Mouse (Mus musculus): ENCODE measurements around the gene Znhit1.

Znhit1 gene

DNA sequence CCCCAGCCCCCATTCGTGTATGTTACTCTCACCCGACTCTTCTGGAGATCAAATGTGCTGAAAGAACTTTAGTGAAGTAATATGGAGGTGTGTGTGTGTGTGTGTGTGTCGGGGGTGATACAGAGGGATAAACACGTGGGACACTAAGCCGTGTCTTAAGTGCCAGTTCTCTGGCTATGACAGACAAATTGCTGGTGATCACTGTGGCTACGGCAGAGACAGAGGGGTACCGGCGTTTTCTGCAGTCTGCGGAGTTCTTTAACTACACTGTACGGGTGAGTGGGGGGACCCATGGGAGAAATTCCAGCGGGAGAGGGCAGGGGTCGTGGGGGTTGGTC lies at the start of gene Znhit1:
TSS of gene Znhit1 (minus strand) at position 88 of the 338 bp plus-strand sequence.
- no peak for DNase-seq (ENCODE audit: low spot score)

DNA sequence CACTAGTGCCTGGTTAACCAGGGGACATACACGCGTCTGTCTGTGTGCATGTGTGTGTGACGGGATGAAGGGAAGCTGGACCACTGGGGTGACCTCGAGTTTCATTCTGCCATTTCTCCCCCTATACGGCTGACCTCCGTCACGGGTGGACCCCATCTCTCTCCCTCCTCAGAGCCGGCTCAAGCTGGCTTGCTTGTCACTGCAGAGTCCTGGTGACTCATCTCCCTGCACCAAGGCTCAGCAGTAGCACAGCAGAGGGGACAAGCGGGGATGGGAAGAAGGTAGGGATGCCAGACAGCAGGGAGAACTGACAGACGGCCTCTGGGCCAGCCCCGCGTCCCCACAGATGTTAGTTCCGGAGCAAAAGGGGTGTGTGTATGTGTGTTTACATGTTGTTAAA lies 48.4 kb upstream of the Znhit1 start:
- no peak for DNase-seq (ENCODE audit: low spot score)

DNA sequence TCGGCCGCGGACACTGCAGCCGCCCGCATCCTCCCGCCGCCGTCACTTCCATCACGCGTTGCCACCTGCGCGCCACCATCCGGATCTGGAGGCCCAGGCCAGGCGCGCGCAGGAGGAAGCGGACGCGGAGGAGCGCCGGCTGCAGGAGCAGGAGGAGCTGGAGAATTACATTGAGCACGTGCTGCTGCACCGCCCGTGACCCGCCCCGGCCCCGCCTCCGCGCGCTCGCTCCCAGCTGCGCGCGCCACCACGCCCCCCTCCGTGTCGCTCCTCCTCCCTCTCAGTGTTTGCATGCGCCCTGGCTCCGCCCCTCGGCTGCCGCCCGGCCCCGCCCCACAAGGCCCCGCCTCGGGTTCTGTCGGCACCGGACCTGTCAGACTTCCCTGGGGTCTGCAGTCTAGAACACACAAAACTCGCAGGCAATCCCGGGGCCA lies 44.8 kb upstream of the Znhit1 start:
- DNase-seq (ENCODE audit: low spot score): no peak

GRCm38 (mm10) chr5:137032033-137032421 lies 44.2 kb upstream of the Znhit1 start:
- no peak for DNase-seq (ENCODE audit: low spot score)

GRCm38 (mm10) chr5:137031076-137032032 lies 43.5 kb upstream of the Znhit1 start:
- no peak for DNase-seq (ENCODE audit: low spot score)

DNA sequence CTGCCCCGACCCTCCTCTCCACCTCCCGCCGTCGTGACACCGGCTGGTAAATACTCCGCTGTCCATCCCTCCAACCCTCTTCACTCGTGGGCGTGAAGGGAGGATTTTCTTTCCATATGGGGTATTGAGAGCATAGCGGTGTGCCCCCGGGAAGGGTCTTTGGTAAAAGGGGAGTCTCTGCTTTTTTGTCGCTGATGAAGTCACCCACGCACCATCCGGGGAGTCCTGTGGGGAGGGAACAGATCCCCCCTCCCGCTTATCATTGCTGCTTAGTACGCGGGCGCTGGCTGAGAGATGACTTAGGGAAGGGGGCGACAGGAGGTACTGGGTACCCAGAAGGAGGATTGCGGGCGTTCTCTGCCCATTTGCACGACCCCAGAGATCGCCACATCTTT lies 42.6 kb upstream of the Znhit1 start:
- DNase-seq (ENCODE audit: low spot score): no peak

- peak; percentile 90 for DNase-seq (ENCODE audit: low spot score)
These were observed 42.0 kb upstream of the Znhit1 start for GRCm38 (mm10) chr5:137029643-137030415.

DNA sequence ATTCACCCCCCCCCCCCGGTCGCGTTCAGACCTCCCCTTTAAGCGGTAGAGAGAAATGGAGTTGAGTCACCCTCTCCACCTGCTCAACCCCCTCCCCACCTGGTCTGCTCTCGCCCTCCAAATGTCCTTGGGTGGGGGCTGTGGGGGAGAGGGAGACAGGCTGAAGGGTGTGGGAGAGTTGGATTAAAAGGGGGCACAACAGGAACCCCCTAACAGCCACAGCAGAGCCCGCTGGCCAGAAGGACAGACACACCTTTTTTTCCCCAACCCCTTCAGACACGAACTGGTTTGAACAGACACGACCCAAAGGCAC lies 41.4 kb upstream of the Znhit1 start:
- DNase-seq (ENCODE audit: low spot score): no peak

- no peak for DNase-seq (ENCODE audit: low spot score)
These were observed 40.9 kb upstream of the Znhit1 start for GRCm38 (mm10) chr5:137028561-137029272.

- no peak for DNase-seq (ENCODE audit: low spot score)
These were observed 38.3 kb upstream of the Znhit1 start, which contains the start of gene Vgf for GRCm38 (mm10) chr5:137026092-137026491. TSS of gene Vgf (plus strand) at chr5:137026392.

DNA sequence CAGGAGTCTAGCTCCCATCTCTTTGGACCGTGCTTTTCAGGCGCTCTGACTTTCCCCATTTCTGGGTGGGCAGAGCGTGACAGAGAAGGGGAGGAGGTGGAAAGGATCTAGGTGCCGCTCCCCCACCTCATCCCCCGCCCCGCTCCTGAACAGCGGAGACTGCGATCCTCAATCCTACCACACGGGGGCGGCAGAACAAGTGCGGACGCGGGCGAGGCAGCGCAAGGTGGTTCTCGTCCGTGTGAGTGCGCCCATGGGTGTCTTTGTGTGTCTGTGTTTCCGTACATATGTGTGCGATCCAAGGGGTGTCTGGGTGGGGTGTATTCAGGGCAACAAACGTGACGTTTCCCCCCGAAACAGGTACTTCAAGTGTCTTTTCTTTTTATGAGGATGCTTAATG lies 37.3 kb upstream of the Znhit1 start:
- DNase-seq (ENCODE audit: low spot score): no peak

DNA sequence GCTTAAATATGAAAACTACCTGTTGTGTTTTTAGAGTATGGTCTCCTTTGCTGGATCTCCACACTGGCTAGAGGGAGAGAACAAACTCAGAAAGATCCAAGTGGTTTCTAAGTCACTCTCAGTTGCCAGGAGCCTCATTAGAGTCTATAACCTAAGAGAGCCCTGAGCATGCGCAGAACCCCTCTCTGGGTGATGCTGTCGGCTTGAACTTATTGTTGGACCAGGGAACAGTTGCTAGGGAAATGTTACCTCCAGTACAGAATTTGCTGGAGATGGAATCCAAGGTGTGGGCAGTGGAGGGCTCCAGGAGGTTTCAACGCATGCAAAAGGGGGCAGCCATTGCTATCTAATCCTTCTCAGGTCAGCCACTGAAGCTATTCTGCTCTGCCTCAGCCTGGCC lies 36.5 kb upstream of the Znhit1 start:
- no peak for DNase-seq (ENCODE audit: low spot score)

- DNase-seq (ENCODE audit: low spot score): no peak
These were observed 28.1 kb upstream of the Znhit1 start for GRCm38 (mm10) chr5:137015913-137016312.

GRCm38 (mm10) chr5:137012401-137012950 lies 24.7 kb upstream of the Znhit1 start:
- DNase-seq (ENCODE audit: low spot score): no peak

DNA sequence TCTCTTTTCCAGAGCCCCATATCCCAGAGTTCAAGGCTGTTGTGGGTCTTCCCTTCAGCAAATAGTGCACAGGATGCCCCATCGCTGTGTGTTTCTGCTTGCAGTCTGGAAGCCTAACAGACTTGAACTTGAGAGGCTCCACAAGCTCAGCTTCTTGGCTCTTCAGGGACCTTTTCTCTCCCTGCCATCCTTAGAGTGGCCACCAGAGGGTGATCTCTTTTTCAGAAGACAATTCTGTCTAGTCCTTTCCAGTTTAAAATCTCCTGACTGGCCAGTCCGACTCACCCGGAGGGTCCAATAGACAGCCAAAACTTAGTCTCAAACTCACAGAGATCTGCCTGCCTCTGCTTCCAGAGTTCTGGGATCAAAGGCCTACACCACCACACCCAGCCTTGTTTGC lies 22.2 kb upstream of the Znhit1 start:
- DNase-seq (ENCODE audit: low spot score): no peak

DNA sequence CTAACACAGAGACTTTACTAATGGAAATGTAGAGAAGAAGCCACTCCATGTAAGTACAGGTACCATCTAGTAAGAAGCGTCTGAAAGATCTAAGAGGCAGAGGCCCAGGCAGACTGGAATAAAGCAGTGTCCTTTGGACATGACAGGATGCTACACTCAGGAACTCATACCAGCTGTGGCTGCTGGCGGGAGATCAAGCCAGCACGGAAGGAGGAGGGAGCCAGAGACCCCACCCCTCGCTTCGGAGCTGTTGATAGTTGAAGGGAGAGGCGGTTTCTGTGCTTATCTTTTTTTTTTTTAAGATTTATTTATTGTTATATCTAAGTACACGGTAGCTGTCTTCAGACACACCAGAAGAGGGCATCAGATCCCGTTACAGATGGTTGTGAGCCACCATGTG lies 19.5 kb upstream of the Znhit1 start:
- DNase-seq (ENCODE audit: low spot score): no peak

DNA sequence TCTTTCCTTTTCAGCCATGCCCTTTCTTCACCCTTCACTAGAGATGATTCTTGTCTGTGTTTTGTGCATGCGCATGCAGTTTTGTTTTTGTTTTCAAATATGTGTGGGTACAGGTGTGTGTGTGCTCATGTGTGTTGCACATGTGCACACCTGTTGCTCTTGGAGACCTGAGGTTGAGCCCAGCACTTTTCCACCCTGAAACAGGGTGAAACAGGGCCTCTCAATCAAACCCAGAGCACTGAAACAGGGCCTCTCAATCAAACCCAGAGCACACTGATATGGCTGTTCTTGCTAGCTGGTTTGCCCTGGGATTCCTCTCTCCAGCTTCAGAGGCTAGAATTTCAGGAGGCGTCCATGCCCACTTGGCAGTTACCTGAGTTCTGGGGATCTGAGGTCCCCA lies 12.8 kb upstream of the Znhit1 start:
- DNase-seq (ENCODE audit: low spot score): no peak

GRCm38 (mm10) chr5:136999449-136999848 lies 11.6 kb upstream of the Znhit1 start:
- DNase-seq (ENCODE audit: low spot score): no peak

DNA sequence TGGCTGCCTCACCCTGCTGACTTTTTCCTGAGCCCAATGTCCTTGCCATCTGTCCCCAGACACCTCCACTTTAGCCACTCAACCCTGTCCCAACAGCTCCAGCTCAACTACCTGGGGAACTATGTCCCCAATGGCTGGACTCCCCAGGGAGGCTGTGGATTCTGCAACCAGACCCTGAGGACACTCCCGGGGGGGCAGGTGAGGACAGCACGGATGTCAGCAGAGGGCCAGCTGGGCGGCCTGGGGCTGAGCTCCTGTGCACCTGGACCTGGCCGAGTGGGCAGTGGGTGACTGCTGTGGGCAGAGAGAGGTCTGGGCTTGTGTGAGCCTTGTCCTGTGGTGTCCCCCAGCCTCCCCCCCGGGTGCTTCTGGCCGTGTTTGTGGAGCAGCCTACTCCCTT lies 2.0 kb upstream of the Znhit1 start:
- no peak for DNase-seq (ENCODE audit: low spot score)

DNA sequence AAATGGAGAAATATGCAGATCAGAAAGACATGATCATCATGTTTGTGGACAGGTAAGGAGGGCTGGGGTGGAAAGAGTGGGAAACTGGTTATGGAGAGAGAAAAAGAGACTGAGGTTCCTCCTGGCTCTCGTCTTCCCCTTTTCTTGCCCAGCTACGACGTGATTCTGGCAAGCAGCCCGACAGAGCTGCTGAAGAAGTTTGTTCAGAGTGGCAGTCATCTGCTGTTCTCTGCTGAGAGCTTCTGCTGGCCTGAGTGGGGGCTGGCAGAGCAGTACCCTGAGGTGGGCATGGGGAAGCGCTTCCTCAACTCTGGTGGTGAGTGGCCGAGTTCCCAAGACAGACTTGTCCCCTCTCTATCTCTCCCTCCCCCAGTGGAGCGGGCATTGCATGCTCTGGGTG lies 599 bp upstream of the Znhit1 start:
- DNase-seq (ENCODE audit: low spot score): no peak

GRCm38 (mm10) chr5:136987138-136987933 lies 485 bp downstream of the Znhit1 start:
- peak; percentile 52 for DNase-seq (ENCODE audit: low spot score)
